Mouse (Mus musculus): Measurements from ENCODE around the gene Ndufa11.

DNA sequence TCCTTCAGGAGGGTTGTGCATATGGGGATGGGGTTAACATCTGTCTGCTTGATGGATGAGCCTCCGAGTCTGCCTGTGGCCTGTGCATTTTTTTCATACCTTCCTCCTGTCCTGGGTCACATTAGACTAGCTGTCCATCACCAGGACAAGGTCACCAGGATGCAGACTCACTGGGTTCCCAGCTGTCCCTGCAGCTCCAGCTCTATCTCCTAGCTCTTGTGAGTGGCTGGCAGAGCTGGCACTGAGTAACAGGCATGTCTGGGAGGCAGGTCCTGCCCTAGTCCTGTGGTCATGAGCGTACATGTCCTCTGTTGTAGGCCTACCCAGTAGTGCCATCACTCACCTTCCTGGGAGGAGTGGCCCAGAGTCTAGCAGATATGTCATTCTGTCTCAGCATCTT lies 17.1 kb upstream of the Ndufa11 start:
- TF ChIP-seq CTCF (IDR thresholded peaks at IDR 0.05; ENCODE audit: borderline replicate concordance, insufficient read depth, low read length) (no peak), POLR2A (IDR thresholded peaks at IDR 0.05; ENCODE audit: low read depth, low read length) (no peak)

All from embryonic fibroblast, embryonic 13.5 days (primary cell).